Mouse (Mus musculus): ENCODE results near the gene Iqch. TPM values are rescaled to one million over a fixed set of nuclear protein-coding genes. Genes with fewer than 3 reads are reported as not detected.

Gene Iqch
- polyA plus RNA-seq, 1 experiment from 2014 or later: not detected

- ATAC-seq (ENCODE audit: low FRiP score, low TSS enrichment): no peak
- Histone ChIP-seq H3K4me3 (ENCODE audit: low read length) (no peak overlapping the region), H3K27ac (ENCODE audit: low read length) (no peak overlapping the region), H3K4me1 (ENCODE audit: insufficient read depth, low read length) (peaks cover 19% of the 10 kb centered on the region), H3K9ac (replicated peaks; ENCODE audit: low read length) (no peak overlapping the region), H3K36me3 (ENCODE audit: insufficient read depth, low read length) (peaks cover 14% of the 10 kb centered on the region), H3K9me3 (ENCODE audit: low read length) (no peaks in the 10 kb centered on the region), H3K27me3 (ENCODE audit: insufficient read depth, low read length) (no peaks in the 10 kb centered on the region), H3K4me2 (replicated peaks; ENCODE audit: low read depth, low read length) (no peak overlapping the region)
- 95% methylated on average over 2 of the region's 2 CpGs for WGBS
Measured at GRCm38 (mm10) chr9:63373315-63373714, 229.0 kb downstream of the Iqch start.

- no peak overlapping the region for H3K4me2 ChIP-seq (replicated peaks; ENCODE audit: low read depth, low read length)
- no peak overlapping the region for H3K27ac ChIP-seq (ENCODE audit: low read length)
- H3K9ac ChIP-seq (replicated peaks; ENCODE audit: low read length): no peak overlapping the region
- no peak for ATAC-seq (ENCODE audit: low FRiP score, low TSS enrichment)
- H3K4me1 ChIP-seq (ENCODE audit: insufficient read depth, low read length): peaks cover 19% of the 10 kb centered on the region
- H3K9me3 ChIP-seq (ENCODE audit: low read length): no peaks in the 10 kb centered on the region
- H3K36me3 ChIP-seq (ENCODE audit: insufficient read depth, low read length): peaks cover 14% of the 10 kb centered on the region
- no peaks in the 10 kb centered on the region for H3K27me3 ChIP-seq (ENCODE audit: insufficient read depth, low read length)
- WGBS: 75% methylated on average over 8 of the region's 8 CpGs
- no peak overlapping the region for H3K4me3 ChIP-seq (ENCODE audit: low read length)
Measured at GRCm38 (mm10) chr9:63372541-63372940, 229.8 kb downstream of the Iqch start.

Other genes starting within 250 kb of the Iqch start
- 38.4 and 39.5 TPM in 2 replicates for gene Map2k5, start 224.6 kb downstream of the Iqch start, polyA plus RNA-seq (2015; fragmentation: Nextera tagmentation; extraction: Ambion mirVana)
- 63.2 and 66.9 TPM in 2 replicates for gene 2300009A05Rik, start 203.2 kb downstream of the Iqch start, polyA plus RNA-seq (2015; fragmentation: Nextera tagmentation; extraction: Ambion mirVana)
- 35.0 and 38.3 TPM in 2 replicates for gene Aagab, start 167 bp upstream of the Iqch start, polyA plus RNA-seq (2015; fragmentation: Nextera tagmentation; extraction: Ambion mirVana)
- gene Smad3, start 155.5 kb upstream of the Iqch start, polyA plus RNA-seq (2015; fragmentation: Nextera tagmentation; extraction: Ambion mirVana): 27.8 and 27.9 TPM in 2 replicates

Data from kidney, embryonic 16.5 days (tissue).